Mouse (Mus musculus) cortical plate, adult 2 months (tissue): ENCODE results near the gene Nxt1. TPM values are rescaled to one million over a fixed set of nuclear protein-coding genes. Genes with fewer than 3 reads are reported as not detected.

ENCODE experiments used
- H3K27ac ChIP-seq: fragments of 200-500 bp; 2 replicates; pipeline ENCODE4 v1.5.1; 2012; ENCODE audit warnings: low read length, control low read depth, inconsistent platforms; ENCODE audit not compliant: insufficient read depth
- H3K4me1 ChIP-seq: fragments of 200-500 bp; 2 replicates; pipeline ENCODE4 v1.6.1; 2011; ENCODE audit warnings: low read length; ENCODE audit not compliant: control insufficient read depth, insufficient read depth
- H3K4me3 ChIP-seq: fragments of 200-500 bp; 2 replicates; pipeline ENCODE4 v1.5.1; 2011; ENCODE audit warnings: mild to moderate bottlenecking, low read length, control low read depth; ENCODE audit not compliant: insufficient read depth
- CTCF ChIP-seq: fragments of 200-500 bp; IDR thresholded peaks from 2 replicates; pipeline ENCODE4 v1.5.1; 2011; ENCODE audit warnings: mild to moderate bottlenecking, control low read depth, low read length; ENCODE audit not compliant: insufficient read depth; ENCODE audit errors: extremely low read depth
- POLR2A ChIP-seq: fragments of 200-500 bp; IDR thresholded peaks from 2 replicates; pipeline ENCODE4 v1.6.1; 2011; ENCODE audit warnings: mild to moderate bottlenecking, low read length, control low read depth; ENCODE audit not compliant: insufficient read depth; ENCODE audit errors: extremely low read depth
- polyA plus RNA-seq: library from polyadenylated mRNA; depleted of rRNA; stranded (reverse); fragments of >200 nt; gene quantifications from 2 replicates; pipeline ENCODE4 v1.2.3, GENCODE M21; 2012; rRNA removed

Gene Nxt1
- polyA plus RNA-seq, 1 experiment: 22.1 TPM

GRCm38 (mm10) chr2:148719271-148719995, 47.0 kb downstream of the Nxt1 start:
- no peak overlapping the region for H3K4me3 ChIP-seq
- H3K27ac ChIP-seq: no peak overlapping the region
- TF ChIP-seq CTCF (no peak), POLR2A (no peak)
- H3K4me1 ChIP-seq: peaks cover 2% of the 10 kb centered on the region; the same call in 1 of the 2 replicates

Other genes with a start within 250 kb of the Nxt1 start
- gene Cd93, start 229.0 kb upstream of the Nxt1 start, polyA plus RNA-seq: 3.7 and 4.0 TPM in 2 replicates
- gene Gzf1, start 8.4 kb downstream of the Nxt1 start, polyA plus RNA-seq: 17.5 and 17.6 TPM in 2 replicates
- 219 and 222 TPM in 2 replicates for gene Napb, start 59.9 kb downstream of the Nxt1 start, polyA plus RNA-seq
- gene Cstl1, start 77.8 kb downstream of the Nxt1 start, polyA plus RNA-seq: 0.40 and 0.70 TPM in 2 replicates
- not detected in 2 replicates for gene Cst11, start 98.9 kb downstream of the Nxt1 start, polyA plus RNA-seq
- gene 8030411F24Rik, start 109.4 kb downstream of the Nxt1 start, polyA plus RNA-seq: not detected in 2 replicates
- gene Cst12, start 116.8 kb downstream of the Nxt1 start, polyA plus RNA-seq: not detected in 2 replicates
- not detected in 2 replicates for gene Cst8, start 126.2 kb downstream of the Nxt1 start, polyA plus RNA-seq
- not detected in 2 replicates for gene Cst13, start 147.5 kb downstream of the Nxt1 start, polyA plus RNA-seq
- not detected in 2 replicates for gene Cst9, start 162.5 kb downstream of the Nxt1 start, polyA plus RNA-seq
- not detected in 2 replicates for gene 9230104L09Rik, start 192.4 kb downstream of the Nxt1 start, polyA plus RNA-seq
- 4,891 and 5,493 TPM in 2 replicates for gene Cst3, start 203.1 kb downstream of the Nxt1 start, polyA plus RNA-seq